Mouse (Mus musculus) liver, embryonic 14.5 days (tissue): Measurements from ENCODE around the gene Lipt2.

Source experiments
- CTCF ChIP-seq: IDR thresholded peaks from 2 replicates; pipeline ENCODE4 v1.5.1; 2016; ENCODE audit warnings: antibody characterized with exemption, low read depth, control low read depth
- EP300 ChIP-seq: IDR thresholded peaks from 2 replicates; pipeline ENCODE4 v1.6.1; 2016; ENCODE audit warnings: antibody characterized with exemption, low read depth

DNA sequence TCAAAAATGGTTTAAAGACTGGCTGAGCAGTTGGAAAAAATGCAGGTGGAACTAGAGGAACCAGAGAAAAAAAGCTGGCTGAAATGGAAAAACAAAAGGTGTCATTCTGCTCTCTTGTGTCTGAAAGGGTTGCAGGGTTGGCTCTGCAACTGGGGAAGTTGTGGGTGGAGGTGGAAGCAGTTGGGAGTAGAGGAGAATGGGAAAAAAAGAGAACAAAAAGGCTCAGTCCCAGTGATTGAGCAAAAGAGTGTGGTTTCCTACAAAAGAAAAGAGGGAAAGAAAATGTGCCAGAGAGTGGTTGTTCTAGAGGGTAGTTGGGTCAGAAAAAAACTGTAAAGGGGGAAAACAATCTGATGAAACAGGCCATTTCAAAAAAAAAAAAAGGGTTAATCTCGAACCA, 18.5 kb upstream of the Lipt2 start:
- no peak for TF ChIP-seq CTCF
- no peak for TF ChIP-seq EP300
